Mouse (Mus musculus): ENCODE results near the gene Tmem175. TPM values are rescaled to one million over a fixed set of nuclear protein-coding genes. Genes with fewer than 3 reads are reported as not detected.

Gene Tmem175
- total and polyA plus RNA-seq, 3 experiments: 20.3 to 25.4 (median 21.4) TPM

- Histone ChIP-seq H3K4me2 (ENCODE audit: insufficient read depth, low read depth, poor library complexity, severe bottlenecking) (peak overlapping the region; percentile 78), H3K36me3 (replicated peaks in 1 of 2; ENCODE audit: control insufficient read depth in 1 of 2, insufficient read depth in 1 of 2, low read length in 1 of 2) (no peaks in the 10 kb centered on the region), H3K27me3 (replicated peaks) (peaks cover 54% of the 10 kb centered on the region), H3K27ac (ENCODE audit: insufficient read depth, low read depth) (no peak overlapping the region), H3K4me3 (replicated peaks in 1 of 3; ENCODE audit: low read depth in 2 of 3, low read length in 2 of 3, poor library complexity in 1 of 3) (peak overlapping the region in 2 of 3 experiments; percentile 41 to 55), H3K79me2 (replicated peaks; ENCODE audit: control insufficient read depth, extremely low read depth, insufficient read depth, poor library complexity, severe bottlenecking) (no peaks in the 10 kb centered on the region), H3K4me1 (ENCODE audit: control insufficient read depth in 1 of 2, insufficient read depth in 2 of 2) (peaks cover 3 to 5% of the 10 kb centered on the region in 2 experiments; a peak in 2 of 4 replicates), H3K9me3 (replicated peaks; ENCODE audit: low read length) (peaks cover 7% of the 10 kb centered on the region), H3K9ac (ENCODE audit: insufficient read depth, low read depth) (peak overlapping the region; percentile 14; the same call in 1 of the 2 replicates)
- no peak for TF ChIP-seq PAX5 (IDR thresholded peaks at IDR 0.05; ENCODE audit: low read length)
- no peak for TF ChIP-seq ELF1 (IDR thresholded peaks at IDR 0.05; ENCODE audit: low read depth, low read length)
- no peak for TF ChIP-seq POLR2AphosphoS2 (IDR thresholded peaks at IDR 0.05; ENCODE audit: low read depth, low read length)
- TF ChIP-seq GABPA (IDR thresholded peaks at IDR 0.05; ENCODE audit: insufficient replicate concordance, low read depth, low read length): no peak
- no peak for TF ChIP-seq NRF1 (IDR thresholded peaks at IDR 0.05; ENCODE audit: low read depth, low read length)
- no peak for TF ChIP-seq MAX (IDR thresholded peaks at IDR 0.05; ENCODE audit: low read length)
- TF ChIP-seq CHD1 (IDR thresholded peaks at IDR 0.05; ENCODE audit: low read depth, low read length): no peak
- no peak for TF ChIP-seq CHD2 (IDR thresholded peaks at IDR 0.05; ENCODE audit: low read length)
- TF ChIP-seq JUND (conservative IDR thresholded peaks at IDR 0.05; ENCODE audit: low read depth, low read length): no peak
- no peak for TF ChIP-seq RAD21 (IDR thresholded peaks at IDR 0.05; ENCODE audit: low read depth, low read length)
- no peak for TF ChIP-seq SIN3A (IDR thresholded peaks at IDR 0.05; ENCODE audit: low read length)
- no peak for TF ChIP-seq NELFE (IDR thresholded peaks at IDR 0.05; ENCODE audit: low read depth, low read length)
- dilution Hi-C loops (cut with MboI; ENCODE audit: extremely low pct_ligation_motif_present, extremely low pct_unique_long_range_greater_than_20kb, low sequenced_read_pairs) (no loop called here), in situ Hi-C loops (cut with MboI; ENCODE audit: low pct_ligation_motif_present, low pct_unique_long_range_greater_than_20kb, low sequenced_read_pairs) (no loop called here)
- no peak for DNase-seq (ENCODE audit: extremely low read depth)
Measured at GRCm38 (mm10) chr5:108694352-108695261, 65.0 kb downstream of the Tmem175 start.

DNA sequence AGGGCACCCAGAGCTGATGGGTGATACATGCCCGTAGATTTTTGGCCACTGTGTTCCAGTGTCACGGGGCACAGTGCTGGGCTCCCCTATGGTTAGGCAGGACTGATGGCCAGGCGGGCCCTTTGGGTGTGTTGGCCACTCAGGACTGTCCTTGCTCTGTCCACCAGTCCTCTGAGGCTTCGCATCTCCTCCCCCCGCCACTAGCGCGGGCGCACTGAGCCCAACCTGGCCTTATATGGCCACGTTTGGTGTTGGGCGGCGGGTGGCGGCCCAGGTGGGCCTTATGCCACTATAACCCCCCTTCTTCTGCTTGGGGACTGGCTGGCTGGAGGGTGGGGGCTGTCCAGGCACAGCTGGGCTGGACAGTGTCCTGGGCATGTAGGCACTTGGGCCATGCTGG, 66.3 kb downstream of the Tmem175 start:
- Histone ChIP-seq H3K4me2 (ENCODE audit: insufficient read depth, low read depth, poor library complexity, severe bottlenecking) (no peak overlapping the region), H3K27me3 (replicated peaks) (peaks cover 66% of the 10 kb centered on the region), H3K79me2 (replicated peaks; ENCODE audit: control insufficient read depth, extremely low read depth, insufficient read depth, poor library complexity, severe bottlenecking) (no peaks in the 10 kb centered on the region), H3K9me3 (replicated peaks; ENCODE audit: low read length) (peaks cover 7% of the 10 kb centered on the region), H3K9ac (ENCODE audit: insufficient read depth, low read depth) (no peak overlapping the region), H3K4me1 (ENCODE audit: control insufficient read depth in 1 of 2, insufficient read depth in 2 of 2) (peaks cover 3 to 5% of the 10 kb centered on the region in 2 experiments; a peak in 2 of 4 replicates), H3K4me3 (replicated peaks in 1 of 3; ENCODE audit: low read depth in 2 of 3, low read length in 2 of 3, poor library complexity in 1 of 3) (no peak overlapping the region), H3K27ac (ENCODE audit: insufficient read depth, low read depth) (no peak overlapping the region), H3K36me3 (replicated peaks in 1 of 2; ENCODE audit: control insufficient read depth in 1 of 2, insufficient read depth in 1 of 2, low read length in 1 of 2) (no peaks in the 10 kb centered on the region)
- in situ Hi-C loops (cut with MboI; ENCODE audit: low pct_ligation_motif_present, low pct_unique_long_range_greater_than_20kb, low sequenced_read_pairs): no loop called here
- no peak for TF ChIP-seq MYC (IDR thresholded peaks at IDR 0.05; ENCODE audit: low read depth, low read length)
- dilution Hi-C loops (cut with MboI; ENCODE audit: extremely low pct_ligation_motif_present, extremely low pct_unique_long_range_greater_than_20kb, low sequenced_read_pairs): no loop called here
- DNase-seq (ENCODE audit: extremely low read depth): no peak

Data from CH12.LX (cell line).